Mouse (Mus musculus) hindbrain, embryonic 14.5 days (tissue): ENCODE results near the gene Sik1. TPM values are rescaled to one million over a fixed set of nuclear protein-coding genes. Genes with fewer than 3 reads are reported as not detected.

Source experiments
- ATAC-seq: fragments of 200-750 bp; cut with Nextera tagmentation; 2 replicates; pipeline ENCODE4 v1.8.0; 2017; ENCODE audit warnings: moderate number of reproducible peaks, mild to moderate bottlenecking, moderate TSS enrichment, moderate library complexity; ENCODE audit not compliant: low FRiP score
- DNase-seq: peaks from one replicate; pipeline ENCODE4 v3.0.0-alpha.2; 2015; ENCODE audit warnings: low spot score
- H3K27ac ChIP-seq: fragments of 300-500 bp; sonication (generic); 2 replicates; pipeline ENCODE4 v1.5.1; 2014; ENCODE audit warnings: mild to moderate bottlenecking, moderate library complexity
- H3K27me3 ChIP-seq: fragments of 300-500 bp; sonication (generic); 2 replicates; pipeline ENCODE4 v1.6.1; 2014; ENCODE audit warnings: mild to moderate bottlenecking, low read length, mixed read lengths; ENCODE audit not compliant: control insufficient read depth, insufficient read depth
- H3K36me3 ChIP-seq: fragments of 300-500 bp; sonication (generic); replicated peaks from 2 replicates; pipeline ENCODE4 v1.6.1; 2014; ENCODE audit not compliant: control insufficient read depth, insufficient read depth
- H3K4me1 ChIP-seq: fragments of 300-500 bp; sonication (generic); replicated peaks from 2 replicates; pipeline ENCODE4 v1.6.1; 2014; ENCODE audit warnings: antibody characterized with exemption, low read length, mixed read lengths; ENCODE audit not compliant: control insufficient read depth, insufficient read depth
- H3K4me2 ChIP-seq: fragments of 300-500 bp; sonication (generic); replicated peaks from 2 replicates; pipeline ENCODE4 v1.6.1; 2014; ENCODE audit warnings: mild to moderate bottlenecking, moderate library complexity
- H3K4me3 ChIP-seq: fragments of 300-500 bp; sonication (generic); replicated peaks from 2 replicates; pipeline ENCODE4 v1.5.1; 2014; ENCODE audit warnings: mild to moderate bottlenecking, low read length
- H3K9ac ChIP-seq: fragments of 300-500 bp; sonication (generic); 2 replicates; pipeline ENCODE4 v1.6.1; 2014
- H3K9me3 ChIP-seq: fragments of 300-500 bp; sonication (generic); 2 replicates; pipeline ENCODE4 v1.6.1; 2016; ENCODE audit warnings: low read length; ENCODE audit not compliant: control insufficient read depth
- WGBS: fragments of 180-500 bp; shearing (Covaris S2); extraction: QIAGEN DNeasy Blood & Tissue Kit; methylation state at CpG from one replicate; pipeline ENCODE4 v1.1.7; 2014; 5-methylcytosine and 5-hydroxymethylcytosine counted together
- polyA plus RNA-seq: library from polyadenylated mRNA; unstranded; fragments of >200 nt; fragmentation: Nextera tagmentation; extraction: Ambion mirVana; gene quantifications from 2 replicates; pipeline ENCODE4 v1.2.1, GENCODE M21; 2014

Gene Sik1
- polyA plus RNA-seq, 1 experiment from 2014 or later = 20.5 TPM

- no peak for ATAC-seq
These were observed 5.3 kb upstream of the Sik1 start for GRCm38 (mm10) chr17:31860856-31861255.

GRCm38 (mm10) chr17:31859367-31859766, 3.8 kb upstream of the Sik1 start:
- ATAC-seq (no peak), DNase-seq (no peak)
- Histone ChIP-seq H3K4me1 (peaks cover 8% of the 10 kb centered on the region; the same call in 1 of the 2 replicates), H3K27me3 (no peaks in the 10 kb centered on the region), H3K4me2 (no peak overlapping the region), H3K9me3 (no peaks in the 10 kb centered on the region), H3K27ac (no peak overlapping the region), H3K4me3 (no peak overlapping the region), H3K36me3 (no peaks in the 10 kb centered on the region), H3K9ac (no peak overlapping the region)
- WGBS = 70% methylated on average over 2 of the region's 2 CpGs

More at GRCm38 (mm10) chr17:31860856-31861255, 5.3 kb upstream of the Sik1 start:
- Histone ChIP-seq H3K27ac (no peak overlapping the region), H3K4me1 (peaks cover 8% of the 10 kb centered on the region; the same call in 1 of the 2 replicates), H3K4me3 (no peak overlapping the region), H3K9me3 (no peaks in the 10 kb centered on the region), H3K9ac (no peak overlapping the region), H3K4me2 (no peak overlapping the region), H3K27me3 (no peaks in the 10 kb centered on the region), H3K36me3 (no peaks in the 10 kb centered on the region)
- WGBS = 94% methylated on average over 8 of the region's 8 CpGs
- DNase-seq = no peak

- Histone ChIP-seq H3K36me3 (no peaks in the 10 kb centered on the region), H3K4me1 (peaks cover 14% of the 10 kb centered on the region), H3K27ac (no peak overlapping the region), H3K27me3 (no peaks in the 10 kb centered on the region), H3K9ac (no peak overlapping the region), H3K4me2 (no peak overlapping the region), H3K4me3 (no peak overlapping the region), H3K9me3 (no peaks in the 10 kb centered on the region)
- DNase-seq (no peak), ATAC-seq (no peak)
- 83% methylated on average over 2 of the region's 2 CpGs for WGBS
These were observed 3.2 kb upstream of the Sik1 start for GRCm38 (mm10) chr17:31858786-31859185.

GRCm38 (mm10) chr17:31857903-31858426, 2.4 kb upstream of the Sik1 start:
- no peak overlapping the region for H3K4me2 ChIP-seq
- DNase-seq (no peak), ATAC-seq (no peak)
- H3K27me3 ChIP-seq = no peaks in the 10 kb centered on the region
- no peak overlapping the region for H3K27ac ChIP-seq
- H3K9ac ChIP-seq = no peak overlapping the region
- H3K4me1 ChIP-seq = peaks cover 22% of the 10 kb centered on the region
- 85% methylated on average over 3 of the region's 3 CpGs for WGBS
- H3K4me3 ChIP-seq = no peak overlapping the region
- H3K36me3 ChIP-seq = no peaks in the 10 kb centered on the region; the same call in 1 of the 2 replicates
- H3K9me3 ChIP-seq = no peaks in the 10 kb centered on the region

- Histone ChIP-seq H3K9me3 (no peaks in the 10 kb centered on the region), H3K9ac (no peak overlapping the region), H3K36me3 (no peaks in the 10 kb centered on the region; the same call in 1 of the 2 replicates), H3K4me1 (peaks cover 29% of the 10 kb centered on the region), H3K27me3 (no peaks in the 10 kb centered on the region), H3K4me3 (no peak overlapping the region), H3K4me2 (no peak overlapping the region), H3K27ac (0 out of 2 replicates have a peak overlapping the region, but pooled peaks have one; percentile 11)
- no peak for DNase-seq
- 88% methylated on average over 4 of the region's 4 CpGs for WGBS
- no peak for ATAC-seq
These were observed 1.6 kb upstream of the Sik1 start for GRCm38 (mm10) chr17:31857251-31857650.

GRCm38 (mm10) chr17:31856519-31857160, 1.0 kb upstream of the Sik1 start:
- H3K9me3 ChIP-seq = no peaks in the 10 kb centered on the region
- 0 out of 2 replicates have a peak overlapping the region, but pooled peaks have one; percentile 57 for H3K9ac ChIP-seq
- peak overlapping the region; percentile 83 for H3K27ac ChIP-seq
- H3K27me3 ChIP-seq = no peaks in the 10 kb centered on the region
- H3K4me3 ChIP-seq = peak overlapping the region; percentile 84
- DNase-seq (peak; percentile 62), ATAC-seq (peak; percentile 44)
- H3K4me2 ChIP-seq = peak overlapping the region; percentile 49
- H3K4me1 ChIP-seq = peaks cover 33% of the 10 kb centered on the region
- 31% methylated on average over 17 of the region's 17 CpGs for WGBS
- H3K36me3 ChIP-seq = no peaks in the 10 kb centered on the region; the same call in 1 of the 2 replicates

GRCm38 (mm10) chr17:31854770-31855596, 621 bp downstream of the Sik1 start:
- under 1% methylated on average over 73 of the region's 73 CpGs for WGBS
- peak overlapping the region; percentile 92 for H3K9ac ChIP-seq
- H3K9me3 ChIP-seq = no peaks in the 10 kb centered on the region
- H3K36me3 ChIP-seq = peaks cover 12% of the 10 kb centered on the region
- H3K4me2 ChIP-seq = peak overlapping the region; percentile 49
- peak overlapping the region; percentile 84 for H3K4me3 ChIP-seq
- no peaks in the 10 kb centered on the region for H3K27me3 ChIP-seq
- peak; percentile 50 for DNase-seq
- H3K27ac ChIP-seq = peak overlapping the region; percentile 86
- peak; percentile 60 for ATAC-seq
- peaks cover 36% of the 10 kb centered on the region for H3K4me1 ChIP-seq

- peak overlapping the region; percentile 84 for H3K4me3 ChIP-seq
- peaks cover 26% of the 10 kb centered on the region for H3K36me3 ChIP-seq
- DNase-seq (no peak), ATAC-seq (no peak)
- 0 out of 2 replicates have a peak overlapping the region, but pooled peaks have one; percentile 92 for H3K9ac ChIP-seq
- peaks cover 36% of the 10 kb centered on the region for H3K4me1 ChIP-seq
- 73% methylated on average over 17 of the region's 17 CpGs for WGBS
- no peaks in the 10 kb centered on the region for H3K9me3 ChIP-seq
- H3K27ac ChIP-seq = no peak overlapping the region
- no peaks in the 10 kb centered on the region for H3K27me3 ChIP-seq
- peak overlapping the region; percentile 49 for H3K4me2 ChIP-seq
These were observed 2.0 kb downstream of the Sik1 start for GRCm38 (mm10) chr17:31853448-31854188.
